Mouse (Mus musculus) adrenal gland, adult (tissue): ENCODE measurements around the gene Parp16.
"Not testable (repeated sequence)": the region's sequence is repeated elsewhere in the genome, so short reads cannot be mapped to it uniquely, and the experiment has no call there.

Source experiments
- DNase-seq, 2 experiments: peaks; one replicate each; pipeline ENCODE4 v3.0.0; 2022 to 2023; ENCODE audit warnings: low spot score in 1 of 2; ENCODE audit not compliant: inconsistent age in 2 of 2

Parp16 gene

GRCm38 (mm10) chr9:65207041-65207815 lies 12.1 kb downstream of the Parp16 start:
- not testable (repeated sequence) for DNase-seq

DNA sequence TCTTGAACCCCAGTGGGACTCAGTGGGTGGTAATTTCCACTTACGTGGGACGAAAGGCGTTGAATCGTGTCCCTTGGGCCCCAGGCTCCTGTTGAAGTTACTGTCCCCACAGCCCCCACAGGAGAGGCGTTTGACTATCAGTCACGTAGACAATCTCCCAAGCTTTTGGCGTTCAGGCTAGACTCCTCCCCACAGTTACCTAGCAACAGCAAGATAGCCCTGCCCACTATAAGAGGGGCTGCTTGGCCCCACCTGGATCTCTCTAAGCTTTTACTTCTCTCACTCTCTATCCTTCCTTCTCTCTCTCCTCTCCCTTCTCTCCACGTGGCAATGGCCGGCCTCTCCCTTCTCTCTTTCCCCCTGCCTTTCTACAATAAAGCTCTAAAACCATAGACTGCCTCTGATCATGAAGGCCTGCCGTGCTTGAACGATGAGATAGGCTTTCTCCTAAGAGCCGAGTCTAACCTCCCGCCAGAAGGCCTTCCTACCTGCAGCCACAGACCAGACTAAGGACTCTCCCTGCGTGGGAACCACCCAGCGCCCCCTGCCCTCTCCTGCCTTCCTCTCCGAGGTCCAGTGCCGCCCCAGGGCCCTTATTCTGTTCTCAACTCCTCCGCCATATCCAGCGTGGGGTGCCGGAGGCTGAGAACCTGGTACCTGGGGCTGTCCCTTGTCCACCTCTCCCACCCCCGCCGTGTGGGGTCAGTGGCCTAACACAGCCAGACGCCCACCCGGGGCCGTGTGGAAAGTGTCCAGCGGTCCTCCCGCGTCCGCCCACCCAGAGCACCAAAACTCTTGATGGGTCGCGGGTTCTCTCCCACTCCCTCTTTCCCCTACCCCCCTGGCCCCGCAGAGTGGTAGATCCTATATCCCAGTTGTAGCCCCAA lies 13.4 kb downstream of the Parp16 start:
- DNase-seq: no peak

GRCm38 (mm10) chr9:65211598-65211997 lies 16.4 kb downstream of the Parp16 start:
- no peak for DNase-seq

DNA sequence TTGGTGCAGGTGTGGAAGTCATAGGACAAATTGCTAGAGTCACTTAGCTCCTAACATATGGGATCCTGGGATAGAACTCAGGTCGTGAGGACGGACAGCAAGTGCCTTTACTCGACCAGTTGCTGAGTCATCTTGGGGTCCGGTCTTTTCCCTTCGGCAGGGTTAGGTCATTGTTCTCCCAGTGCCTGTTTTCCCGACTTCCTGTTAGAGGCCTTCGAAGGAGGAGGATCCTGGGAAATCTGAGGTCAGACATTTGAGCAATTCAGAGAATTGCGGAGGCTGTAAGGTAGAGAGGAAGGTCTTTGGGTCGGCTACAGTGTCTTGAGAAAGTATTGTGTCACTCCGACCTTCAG lies 19.2 kb downstream of the Parp16 start:
- DNase-seq: peak in 1 of 2 experiments; percentile 63

- peak; percentile 93 to 98 for DNase-seq
These were observed 19.8 kb downstream of the Parp16 start for GRCm38 (mm10) chr9:65214778-65215493.

DNA sequence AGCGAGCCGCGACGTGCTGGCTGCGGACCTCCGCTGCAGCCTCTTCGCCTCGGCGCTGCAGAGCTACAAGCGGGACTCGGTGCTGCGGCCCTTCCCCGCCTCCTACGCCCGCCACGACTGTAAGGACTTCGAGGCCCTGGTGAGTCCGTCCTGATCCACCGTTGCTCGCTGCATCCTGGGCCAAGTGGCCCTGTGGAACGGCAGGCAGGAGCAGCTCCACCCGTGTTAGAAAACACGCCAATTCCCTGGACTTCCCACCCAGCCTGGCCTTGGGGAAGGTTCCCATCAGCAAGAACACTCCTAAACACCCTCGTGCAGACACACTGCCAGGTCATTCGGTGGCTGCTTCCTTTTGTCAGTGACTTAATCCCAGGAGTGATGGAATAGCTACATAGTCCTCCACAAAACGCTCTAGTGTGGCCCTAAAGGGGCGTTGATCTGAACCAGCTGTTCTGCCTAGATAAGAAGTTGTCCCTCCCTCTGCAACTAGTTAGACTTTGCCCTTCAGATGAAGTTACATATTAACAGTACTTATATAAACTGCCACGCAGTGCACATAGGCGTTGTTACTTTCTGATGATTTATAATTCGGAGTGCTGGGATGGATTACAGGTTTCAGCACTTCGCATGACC lies 20.5 kb downstream of the Parp16 start:
- no peak for DNase-seq

GRCm38 (mm10) chr9:65216972-65217371 lies 21.8 kb downstream of the Parp16 start:
- peak in 1 of 2 experiments; percentile 58 for DNase-seq

GRCm38 (mm10) chr9:65217661-65218060 lies 22.5 kb downstream of the Parp16 start:
- DNase-seq: peak; percentile 86 to 92

DNA sequence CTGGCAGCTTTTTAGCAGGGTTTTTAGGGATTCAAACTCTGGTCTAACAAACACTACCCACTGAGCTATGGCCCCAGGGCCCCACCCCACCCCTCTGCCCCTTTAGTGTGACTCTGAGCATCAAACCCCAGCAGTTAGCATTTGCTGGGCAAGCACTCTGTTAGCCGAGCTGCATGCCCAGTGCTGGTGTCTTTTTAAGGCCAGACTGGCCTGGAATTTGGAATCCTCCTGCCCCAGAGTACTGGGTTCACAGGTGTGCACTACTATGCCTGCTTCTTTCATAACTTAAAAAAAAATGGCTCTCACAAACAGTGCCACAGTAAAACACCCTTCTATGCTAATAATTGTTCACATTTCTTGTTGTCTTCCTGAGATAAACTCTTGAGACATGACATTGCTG lies 23.8 kb downstream of the Parp16 start:
- peak in 1 of 2 experiments; percentile 51 for DNase-seq

DNA sequence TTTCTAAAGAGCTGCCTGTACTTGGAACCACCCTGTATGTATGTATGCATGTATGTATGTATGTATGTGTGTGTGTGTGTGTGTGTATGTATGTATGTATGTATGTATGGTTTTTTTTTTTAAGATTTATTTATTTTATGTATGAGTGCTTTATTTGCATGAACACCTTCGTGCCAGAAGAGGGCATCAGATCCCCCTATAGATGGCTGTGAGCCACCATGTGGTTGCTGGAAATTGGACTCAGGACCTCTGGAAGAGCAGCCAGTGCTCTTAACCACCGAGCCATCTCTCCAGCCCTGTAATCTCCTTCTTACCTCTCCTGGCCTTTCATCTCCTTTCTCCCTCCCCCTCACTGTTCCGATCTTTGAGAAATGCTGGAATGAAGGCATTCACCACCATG lies 25.2 kb downstream of the Parp16 start:
- DNase-seq: not testable (repeated sequence)

DNA sequence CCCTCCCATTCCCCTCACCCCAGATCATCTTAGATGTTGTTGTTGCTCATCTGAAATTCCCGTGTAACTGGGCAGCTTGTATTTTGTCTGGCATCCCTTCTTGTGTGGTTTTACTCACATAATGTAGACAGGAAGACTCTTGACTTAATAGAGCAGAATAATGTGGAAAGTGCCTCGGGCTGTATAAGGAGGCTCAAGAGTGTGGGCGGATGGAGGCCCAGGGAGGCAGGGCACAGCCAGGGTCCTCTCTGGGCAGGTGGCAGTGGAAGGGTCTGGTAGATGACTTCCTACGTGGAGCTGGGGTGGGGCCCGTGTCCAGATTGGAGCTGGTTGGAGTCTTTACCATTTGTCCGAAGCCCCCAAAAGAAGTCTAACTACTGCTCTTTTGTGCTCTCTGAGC lies 28.8 kb downstream of the Parp16 start:
- DNase-seq: no peak

- DNase-seq: peak; percentile 56 to 85
These were observed 30.6 kb downstream of the Parp16 start for GRCm38 (mm10) chr9:65225795-65226194.

DNA sequence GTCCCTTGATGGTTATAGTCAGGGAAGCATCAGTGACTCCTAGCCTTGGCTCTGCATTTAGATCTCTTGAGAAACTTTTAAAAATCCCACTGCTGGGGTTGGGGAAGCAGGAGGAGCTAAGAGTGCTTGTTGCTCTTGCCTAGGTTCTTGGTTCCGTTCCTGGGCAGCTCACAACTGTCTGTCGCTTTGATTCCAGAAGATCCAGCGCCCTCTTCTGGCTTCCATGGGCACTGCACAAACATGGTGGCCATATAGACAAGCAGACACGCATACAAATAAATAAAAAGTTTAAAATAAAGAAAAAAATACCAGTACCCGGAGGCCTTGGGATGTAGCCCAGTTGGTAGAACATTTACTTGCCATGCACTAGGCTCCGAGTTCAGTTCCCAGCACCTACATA lies 35.1 kb downstream of the Parp16 start:
- no peak for DNase-seq

DNA sequence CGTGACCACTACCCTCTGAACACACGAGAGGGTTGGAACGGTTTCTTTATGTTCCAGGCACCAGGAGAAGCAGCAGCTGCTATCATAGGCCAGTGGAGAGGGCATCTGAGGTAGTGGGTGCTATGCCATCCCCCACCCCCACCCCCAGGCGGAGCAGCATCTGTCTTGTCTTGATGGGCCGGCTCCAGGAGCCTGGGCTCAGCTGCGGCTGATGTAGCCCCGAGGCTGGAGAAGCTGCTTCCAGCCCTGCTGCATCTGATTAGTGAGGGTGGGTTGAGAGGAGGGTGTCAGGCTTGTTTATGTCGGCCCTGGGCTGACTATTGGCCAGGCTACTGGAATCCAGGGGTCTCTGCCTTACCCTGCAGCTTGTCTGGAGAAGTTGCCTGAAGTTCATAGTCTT lies 36.1 kb downstream of the Parp16 start:
- no peak for DNase-seq

DNA sequence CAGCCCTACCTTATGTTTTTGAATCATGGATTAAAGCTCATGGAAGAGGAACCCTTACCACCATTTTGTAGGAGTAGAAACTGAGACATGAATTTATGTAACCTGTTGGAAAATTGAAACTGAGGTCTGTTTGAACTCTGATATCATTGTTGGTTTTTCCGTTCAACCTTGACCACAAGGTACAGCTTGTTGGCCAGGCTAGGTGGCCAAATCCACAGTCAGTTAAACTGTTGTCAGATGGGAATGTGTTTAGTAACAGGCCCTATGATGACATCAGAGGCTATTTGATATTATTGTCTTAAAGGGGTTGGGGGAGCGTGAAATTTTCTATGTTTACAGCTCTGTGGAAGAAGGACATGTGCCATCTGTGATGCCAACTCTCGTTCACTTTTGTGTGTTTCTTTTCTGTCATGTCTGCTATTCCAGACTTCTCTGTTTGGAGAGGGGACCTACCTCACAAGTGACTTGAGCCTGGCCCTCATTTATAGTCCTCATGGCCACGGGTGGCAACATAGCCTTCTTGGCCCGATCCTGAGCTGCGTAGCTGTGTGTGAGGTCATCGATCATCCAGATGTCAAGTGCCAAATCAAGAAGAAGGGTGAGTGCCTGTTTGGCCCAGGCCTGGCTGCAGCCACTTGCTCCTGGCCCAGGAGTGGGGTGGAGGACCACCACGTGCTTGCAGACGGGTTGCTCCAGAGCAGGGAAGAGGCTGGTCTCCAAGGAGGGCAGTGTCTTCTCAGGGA lies 38.3 kb downstream of the Parp16 start:
- no peak for DNase-seq

GRCm38 (mm10) chr9:65234734-65235133 lies 39.6 kb downstream of the Parp16 start:
- DNase-seq: no peak

- DNase-seq: no peak
These were observed 40.4 kb downstream of the Parp16 start for GRCm38 (mm10) chr9:65235601-65236000.

DNA sequence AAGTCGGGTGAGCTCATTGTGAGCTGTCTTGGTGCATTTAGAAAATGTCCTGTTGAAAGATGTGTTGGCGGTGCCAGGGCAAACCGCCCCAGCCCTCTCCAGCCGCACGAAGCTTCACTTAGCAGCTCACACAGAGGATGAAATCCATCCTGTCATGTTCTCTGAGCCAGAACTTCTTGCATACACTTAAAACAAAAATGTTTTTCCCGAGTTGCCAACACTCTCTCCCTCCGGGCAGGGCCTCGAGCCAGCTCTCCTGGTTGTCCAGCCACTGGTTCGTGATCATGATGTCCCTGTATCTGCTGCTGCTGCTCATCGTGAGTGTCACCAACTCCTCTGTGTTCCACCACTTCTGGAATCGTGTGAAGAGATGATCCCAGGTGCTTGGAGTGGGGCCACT lies 42.5 kb downstream of the Parp16 start:
- DNase-seq: no peak

DNA sequence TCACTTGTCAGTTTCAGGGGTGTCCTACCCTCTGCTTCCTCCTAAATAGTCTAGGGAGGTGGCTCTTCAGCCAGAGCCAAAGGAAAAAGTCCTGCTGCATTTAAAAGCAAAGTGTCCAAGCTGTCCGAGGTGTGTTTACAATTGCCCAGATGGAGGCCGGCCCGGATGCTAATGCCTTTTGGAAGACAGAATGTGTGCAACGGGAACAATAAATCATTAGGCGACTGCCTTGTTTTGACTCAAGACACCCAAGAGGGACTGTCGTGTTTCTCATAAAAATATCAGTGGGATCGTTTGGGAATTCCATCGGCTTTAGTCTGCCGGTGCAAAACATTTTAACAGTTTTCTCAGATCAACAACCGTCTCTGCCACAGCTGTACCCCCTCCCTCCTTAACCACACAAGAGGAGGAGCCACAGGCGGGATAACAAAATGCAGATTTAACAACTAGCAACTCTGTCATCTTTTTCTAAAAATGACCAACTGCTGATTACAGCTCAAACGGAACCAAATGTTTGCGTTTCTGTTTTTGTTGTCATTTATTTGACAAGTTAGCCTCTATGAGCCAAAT lies 43.1 kb downstream of the Parp16 start:
- no peak for DNase-seq

DNA sequence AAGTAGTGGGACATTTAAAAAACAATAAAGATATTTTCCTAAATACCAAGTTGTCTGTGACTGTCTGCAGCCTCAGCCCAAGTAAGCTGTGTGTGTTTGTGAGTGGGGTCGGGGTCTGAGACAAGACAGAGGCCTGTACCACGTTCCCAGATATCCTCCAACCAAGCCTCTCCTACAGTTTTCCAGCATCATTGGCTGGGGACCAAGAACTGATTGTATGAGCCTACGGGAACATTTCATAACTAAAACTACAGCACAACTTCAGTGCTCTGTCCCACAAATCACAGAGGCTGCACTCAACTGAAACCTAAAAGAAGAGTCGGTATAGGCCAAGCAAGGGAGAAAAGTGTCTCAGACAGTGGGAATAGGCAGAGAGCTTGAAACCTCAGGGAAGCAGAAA lies 44.0 kb downstream of the Parp16 start:
- DNase-seq: no peak
